Mouse (Mus musculus) thymus, adult 2 months (tissue): ENCODE results near the gene Nup43. TPM values are rescaled to one million over a fixed set of nuclear protein-coding genes. Genes with fewer than 3 reads are reported as not detected.

Experiments used
- DNase-seq: peaks from one replicate; pipeline ENCODE4 v3.0.0; 2021
- H3K27ac ChIP-seq: fragments of 200-500 bp; 2 replicates; pipeline ENCODE4 v1.5.1; 2012; ENCODE audit warnings: low read length, control low read depth; ENCODE audit not compliant: control insufficient read depth, insufficient read depth
- H3K27me3 ChIP-seq: fragments of 200-500 bp; 2 replicates; pipeline ENCODE4 v1.6.1; 2012; ENCODE audit warnings: mild to moderate bottlenecking, low read length, moderate library complexity, mixed read lengths; ENCODE audit not compliant: control insufficient read depth, insufficient read depth
- H3K36me3 ChIP-seq: fragments of 200-500 bp; 2 replicates; pipeline ENCODE4 v1.6.1; 2012; ENCODE audit warnings: mild to moderate bottlenecking, low read length, moderate library complexity; ENCODE audit not compliant: control insufficient read depth, insufficient read depth
- H3K4me1 ChIP-seq: fragments of 200-500 bp; replicated peaks from 2 replicates; pipeline ENCODE4 v1.6.1; 2012; ENCODE audit warnings: low read length; ENCODE audit not compliant: control insufficient read depth, insufficient read depth
- H3K4me3 ChIP-seq: fragments of 200-500 bp; 2 replicates; pipeline ENCODE4 v1.5.1; 2012; ENCODE audit warnings: mild to moderate bottlenecking, low read length, control low read depth, moderate library complexity; ENCODE audit not compliant: control insufficient read depth, insufficient read depth
- CTCF ChIP-seq: fragments of 200-500 bp; IDR thresholded peaks from 2 replicates; pipeline ENCODE4 v1.5.1; 2012; ENCODE audit warnings: mild to moderate bottlenecking, control low read depth, low read length, moderate library complexity, borderline replicate concordance; ENCODE audit not compliant: control insufficient read depth, poor library complexity, insufficient read depth; ENCODE audit errors: extremely low read depth
- POLR2A ChIP-seq: fragments of 200-500 bp; IDR thresholded peaks from 2 replicates; pipeline ENCODE4 v1.6.1; 2012; ENCODE audit warnings: mild to moderate bottlenecking, low read length, control low read depth, moderate library complexity; ENCODE audit not compliant: control insufficient read depth, poor library complexity, insufficient read depth; ENCODE audit errors: extremely low read depth
- WGBS: fragments of 180-500 bp; shearing (Covaris S2); methylation state at CpG from one replicate; pipeline ENCODE4 v1.1.7; 2018; 5-methylcytosine and 5-hydroxymethylcytosine counted together
- polyA plus RNA-seq: library from polyadenylated mRNA; depleted of rRNA; stranded (reverse); fragments of >200 nt; gene quantifications from 2 replicates; pipeline ENCODE4 v1.2.3, GENCODE M21; 2012

The Nup43 gene
- polyA plus RNA-seq, 1 experiment = 14.2 TPM

DNA sequence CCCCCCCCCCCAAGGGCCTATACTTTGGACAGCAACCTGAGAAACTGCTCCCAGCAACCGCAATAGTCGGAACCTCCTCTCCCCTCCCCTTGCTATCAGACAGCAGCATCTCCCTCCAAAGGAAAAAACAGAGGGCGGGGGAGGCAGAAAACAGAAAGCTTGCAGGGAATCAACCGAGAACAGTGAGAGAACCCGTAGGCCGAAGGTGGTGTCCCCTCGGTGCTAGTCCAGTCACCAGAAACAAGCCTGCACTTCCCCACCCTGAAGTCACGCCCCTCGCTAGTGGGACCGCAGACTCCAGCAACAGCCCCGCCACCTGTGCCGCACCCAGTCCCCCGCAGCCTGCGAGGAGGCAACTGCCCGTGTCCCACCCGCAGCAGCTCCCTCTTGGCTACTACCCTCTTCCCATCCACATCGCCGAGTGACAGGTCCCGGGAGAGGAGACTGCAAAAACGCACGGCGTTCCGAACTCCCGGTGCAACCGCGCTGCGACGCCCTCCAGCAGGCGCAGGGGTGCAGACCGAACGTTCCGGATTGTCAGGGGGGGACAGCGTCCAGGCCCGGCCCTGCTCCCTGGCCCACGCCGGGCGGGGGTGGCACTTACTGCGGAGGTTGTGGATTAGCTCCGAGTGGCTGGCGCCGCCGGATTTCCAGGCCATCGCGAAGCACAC is 4.7 kb upstream of the Nup43 start:
- Histone ChIP-seq H3K27me3 (no peaks in the 10 kb centered on the region), H3K27ac (no peak overlapping the region), H3K4me1 (no peaks in the 10 kb centered on the region), H3K4me3 (peak overlapping the region; percentile 81), H3K36me3 (no peaks in the 10 kb centered on the region)
- DNase-seq = no peak
- WGBS = under 1% methylated on average over 44 of the region's 44 CpGs
- TF ChIP-seq CTCF (no peak), POLR2A (no peak)

- peak; percentile 94 for DNase-seq
- H3K27ac ChIP-seq = no peak overlapping the region
- no peaks in the 10 kb centered on the region; the same call in 1 of the 2 replicates for H3K4me1 ChIP-seq
- under 1% methylated on average over 64 of the region's 64 CpGs for WGBS
- H3K36me3 ChIP-seq = no peaks in the 10 kb centered on the region
- peak; percentile 91 for TF ChIP-seq POLR2A
- 0 out of 2 replicates have a peak, but pooled peaks have one; percentile 36 for TF ChIP-seq CTCF
- no peaks in the 10 kb centered on the region for H3K27me3 ChIP-seq
- peak overlapping the region; percentile 81 for H3K4me3 ChIP-seq
These were observed 3.9 kb upstream of the Nup43 start for GRCm38 (mm10) chr10:7663159-7664026.

DNA sequence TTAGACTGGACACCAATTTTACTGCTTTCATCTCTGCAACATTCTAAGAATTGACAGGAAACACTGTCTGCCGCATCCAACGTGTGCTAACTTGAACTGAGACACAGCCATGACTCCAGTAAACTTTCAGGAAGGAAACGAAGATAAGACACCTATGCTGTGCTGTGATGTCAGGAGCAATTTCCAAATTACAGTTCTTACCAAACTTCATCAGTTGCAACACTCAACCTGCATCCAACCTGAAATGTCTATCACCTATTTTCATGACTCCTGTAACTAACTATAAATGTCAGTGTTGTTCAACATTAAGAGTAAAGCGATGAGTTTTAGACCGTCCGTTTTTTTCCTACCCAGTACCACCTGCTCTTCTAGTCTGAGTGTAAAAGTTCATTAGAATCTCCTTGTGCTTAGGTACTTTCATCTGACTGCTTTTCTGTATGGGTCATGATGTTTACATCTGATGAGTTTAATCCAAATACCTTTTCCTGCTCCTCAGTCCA is 3.2 kb upstream of the Nup43 start:
- no peak for TF ChIP-seq CTCF
- no peak for TF ChIP-seq POLR2A
- no peak for DNase-seq
- Histone ChIP-seq H3K4me3 (no peak overlapping the region), H3K36me3 (no peaks in the 10 kb centered on the region), H3K4me1 (no peaks in the 10 kb centered on the region; the same call in 1 of the 2 replicates), H3K27me3 (no peaks in the 10 kb centered on the region), H3K27ac (no peak overlapping the region)
- 40% methylated on average over 6 of the region's 6 CpGs for WGBS

GRCm38 (mm10) chr10:7664889-7665288 is 2.4 kb upstream of the Nup43 start:
- 96% methylated on average over 1 of the region's 1 CpGs for WGBS
- H3K27ac ChIP-seq = no peak overlapping the region
- DNase-seq = no peak
- H3K4me3 ChIP-seq = no peak overlapping the region
- H3K4me1 ChIP-seq = no peaks in the 10 kb centered on the region; the same call in 1 of the 2 replicates
- H3K27me3 ChIP-seq = no peaks in the 10 kb centered on the region
- no peak for TF ChIP-seq POLR2A
- no peak for TF ChIP-seq CTCF
- H3K36me3 ChIP-seq = no peaks in the 10 kb centered on the region

DNA sequence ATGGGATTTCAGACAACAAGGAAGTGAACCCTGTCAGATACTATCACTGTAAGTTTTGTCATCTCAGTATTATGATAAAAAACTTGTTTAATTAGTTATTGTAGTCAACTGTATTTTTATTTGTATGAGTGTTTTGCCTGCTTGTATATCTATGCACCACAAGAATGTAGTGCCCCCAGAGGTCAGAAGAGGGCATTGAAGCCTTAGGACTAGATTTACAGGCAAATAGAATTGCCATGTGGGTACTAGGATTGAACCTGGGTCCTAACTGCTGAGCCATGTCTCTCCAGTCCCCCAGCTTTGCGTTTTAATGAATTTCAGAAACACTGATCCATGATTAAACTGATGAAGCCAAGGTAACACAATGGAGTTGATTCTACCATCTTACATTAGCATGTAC is 6.4 kb downstream of the Nup43 start:
- Histone ChIP-seq H3K4me1 (no peaks in the 10 kb centered on the region), H3K36me3 (no peaks in the 10 kb centered on the region), H3K27ac (no peak overlapping the region), H3K4me3 (no peak overlapping the region), H3K27me3 (no peaks in the 10 kb centered on the region)
- peak; percentile 53 for DNase-seq
- TF ChIP-seq POLR2A (no peak), CTCF (no peak)
- 58% methylated on average over 1 of the region's 1 CpGs for WGBS

DNA sequence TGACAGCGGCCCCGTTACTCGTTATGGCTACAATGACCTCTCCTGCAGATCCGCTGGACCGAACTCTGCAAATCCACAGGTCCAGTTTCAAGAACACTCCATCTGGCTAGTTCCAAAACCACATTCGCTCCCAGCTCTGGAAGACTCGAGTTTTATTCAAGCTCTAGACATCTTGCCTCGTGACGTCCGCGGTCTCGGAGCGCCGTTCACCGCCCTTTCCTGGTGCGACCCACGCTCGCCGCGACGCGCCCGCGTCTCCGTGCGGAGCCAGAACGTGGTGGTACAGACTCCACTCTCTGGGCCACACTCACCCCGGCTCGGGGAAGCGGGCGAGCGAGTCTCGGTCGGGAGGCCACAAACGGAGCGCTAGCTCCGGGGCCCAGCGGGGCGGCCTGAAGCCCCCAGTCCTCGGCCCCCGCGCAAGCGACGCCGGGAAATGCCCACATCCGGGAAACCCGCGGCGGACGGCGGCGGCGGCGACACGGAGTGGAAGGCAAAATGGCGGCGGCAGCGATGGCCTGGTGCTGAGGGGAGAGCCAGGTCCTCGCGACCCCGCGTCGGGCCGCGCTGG is 13.5 kb downstream of the Nup43 start, which contains the start of the genes Pcmt1 and Lats1:
Gene Pcmt1, minus strand, starts transcription at position 406 of the 571 bp plus-strand sequence.
Gene Lats1, plus strand, starts transcription at position 484 of the 571 bp plus-strand sequence.
- under 1% methylated on average over 65 of the region's 65 CpGs for WGBS
- Histone ChIP-seq H3K36me3 (no peaks in the 10 kb centered on the region), H3K4me3 (peak within 1 kb of the TSS; percentile 92), H3K4me1 (peaks cover 11% of the 10 kb centered on the region), H3K27me3 (no peaks in the 10 kb centered on the region), H3K27ac (peak within 1 kb of the TSS; percentile 44)
- TF ChIP-seq CTCF (no peak), POLR2A (peak; percentile 81)
- peak; percentile 90 for DNase-seq
